Mouse (Mus musculus): Measurements from ENCODE around the gene Smg8.
A peak's percentile ranks its signal among the peaks of the same experiment; 100 is the strongest.
"Not testable (repeated sequence)": the region's sequence is repeated elsewhere in the genome, so short reads cannot be mapped to it uniquely, and the experiment has no call there.

Gene Smg8

DNA sequence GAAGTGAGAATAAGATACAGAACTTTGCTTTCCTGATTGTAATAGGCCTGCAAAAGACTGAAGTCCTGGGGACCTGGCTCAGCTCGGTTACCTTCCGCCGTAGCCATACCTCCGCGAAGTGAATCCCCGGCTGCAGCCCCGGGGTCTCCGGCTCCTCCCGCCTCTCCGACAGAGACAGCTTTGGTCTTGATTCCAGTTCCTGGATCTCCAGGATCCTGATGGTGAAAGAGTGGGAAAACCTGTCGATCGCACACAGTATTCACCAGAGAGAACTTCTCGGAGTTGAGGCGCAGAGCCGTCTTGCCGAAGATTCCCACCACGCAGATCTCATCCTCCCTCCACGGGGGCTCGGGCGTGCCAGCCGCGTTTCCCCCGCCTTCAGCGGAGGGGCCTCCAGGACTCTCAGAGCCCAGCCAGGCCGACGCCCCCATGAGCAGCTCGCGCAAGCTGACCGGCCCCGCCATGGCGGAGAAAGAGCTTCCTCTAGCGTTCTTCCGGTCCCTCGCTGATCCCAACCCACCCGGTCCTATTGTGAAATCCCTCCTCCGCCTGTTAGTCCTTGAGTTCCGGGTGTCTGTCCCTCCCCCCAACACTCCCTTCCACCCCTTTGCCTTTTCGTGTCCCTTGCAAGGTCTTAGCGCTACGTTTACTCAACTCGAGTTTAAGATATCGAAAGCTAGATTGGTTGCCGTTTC lies at the start of gene Smg8:
Gene Smg8, minus strand, starts transcription at position 485 of the 695 bp plus-strand sequence.
- peak; percentile 83 for DNase-seq (ENCODE audit: low spot score)

DNA sequence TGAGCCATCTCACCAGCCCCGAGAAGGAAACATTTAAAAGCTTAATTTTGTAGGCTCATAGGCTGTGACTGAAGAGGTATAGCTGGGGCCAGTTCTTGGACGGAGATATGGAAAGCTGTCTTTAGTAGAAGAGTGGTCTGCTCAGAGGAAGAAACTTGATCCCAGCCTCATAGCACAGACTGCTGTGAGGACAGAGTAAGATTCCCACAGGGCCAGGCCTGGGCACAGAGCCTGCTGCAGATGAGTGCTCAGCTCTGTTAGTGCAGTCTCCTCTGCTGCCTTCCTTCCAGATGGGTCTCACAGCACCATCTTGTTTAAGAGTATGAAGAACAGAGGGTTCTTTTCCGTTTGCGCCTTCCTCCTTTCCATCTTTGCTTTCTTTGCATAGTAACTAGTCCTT lies 49.7 kb upstream of the Smg8 start:
- no peak for DNase-seq (ENCODE audit: low spot score)

DNA sequence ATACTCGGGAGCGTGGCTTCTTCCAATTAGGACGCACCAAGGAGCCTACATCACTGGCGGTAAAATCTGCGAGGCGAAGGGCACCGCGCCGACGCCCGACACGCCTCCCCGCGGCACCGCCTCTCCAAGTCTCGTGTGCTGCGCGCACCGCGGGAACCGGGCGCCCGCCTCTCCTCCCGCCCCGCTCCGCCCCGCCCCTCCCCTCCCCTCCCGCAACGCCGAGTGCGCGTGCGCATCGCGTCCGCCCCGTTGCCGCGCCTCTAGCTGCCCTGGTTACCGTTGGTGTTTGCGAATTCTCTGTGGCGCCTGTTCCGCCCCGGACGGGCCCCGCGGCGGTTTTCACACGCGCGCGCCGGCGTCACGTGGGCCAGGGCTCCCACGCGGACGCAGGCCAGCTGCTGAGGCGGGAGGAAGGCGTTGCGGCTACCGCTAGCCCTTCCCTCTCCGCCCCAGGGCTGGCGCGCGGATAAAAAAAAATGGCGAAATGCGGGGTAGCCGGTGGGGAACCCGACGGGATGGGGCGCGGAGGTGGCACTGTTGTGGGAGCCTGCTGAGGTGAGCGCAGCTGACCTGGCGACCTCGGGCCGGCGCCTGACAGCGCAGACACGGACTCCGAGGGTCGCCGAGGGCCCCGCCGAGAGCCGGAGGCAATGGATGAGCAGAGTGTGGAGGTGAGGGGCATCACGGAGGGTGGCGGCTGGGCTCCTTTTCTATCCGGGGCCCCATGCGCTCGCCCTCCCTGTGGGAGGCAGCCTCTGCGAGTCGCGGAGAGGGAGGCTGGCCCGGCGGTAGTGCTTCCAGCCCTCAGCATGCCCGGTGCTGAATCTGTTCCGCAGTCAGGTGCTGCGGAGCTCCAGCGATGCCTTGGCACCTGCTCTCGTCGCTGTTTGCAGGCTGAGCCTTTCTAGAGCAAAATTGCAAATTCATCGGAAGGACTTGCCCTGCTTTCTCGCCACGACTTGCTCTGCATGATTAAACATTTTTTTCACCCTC lies 40.5 kb upstream of the Smg8 start, which contains the start of gene Trim37:
Gene Trim37, plus strand, starts transcription at position 254 of the 993 bp plus-strand sequence.
- peak; percentile 84 for DNase-seq (ENCODE audit: low spot score)

DNA sequence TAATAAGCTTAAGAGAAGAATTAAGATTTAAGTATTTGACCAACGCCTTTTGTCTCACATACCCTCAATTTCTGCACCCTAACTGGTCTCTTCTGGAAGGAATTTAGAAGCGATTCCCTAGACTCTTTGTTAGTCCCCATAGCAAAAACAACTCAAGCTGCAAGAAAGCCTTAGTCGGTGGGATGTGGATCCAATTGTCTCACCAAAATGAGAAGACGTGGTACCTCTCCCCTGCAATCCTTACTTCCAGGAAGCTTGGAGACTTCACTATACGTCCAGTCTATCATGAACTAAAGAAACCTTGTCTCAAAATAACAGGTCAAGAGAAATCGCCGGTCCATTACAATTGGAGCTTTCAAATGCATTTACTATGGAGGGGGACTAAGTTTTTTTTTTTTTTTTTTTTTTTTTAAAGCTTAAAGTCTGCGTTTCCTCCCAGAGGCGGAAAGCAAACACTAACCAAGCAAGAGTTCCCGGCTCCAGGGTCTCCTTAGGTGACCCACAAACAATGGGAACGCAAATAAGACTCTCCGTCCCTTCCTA lies 39.8 kb upstream of the Smg8 start:
- DNase-seq (ENCODE audit: low spot score): no peak

DNA sequence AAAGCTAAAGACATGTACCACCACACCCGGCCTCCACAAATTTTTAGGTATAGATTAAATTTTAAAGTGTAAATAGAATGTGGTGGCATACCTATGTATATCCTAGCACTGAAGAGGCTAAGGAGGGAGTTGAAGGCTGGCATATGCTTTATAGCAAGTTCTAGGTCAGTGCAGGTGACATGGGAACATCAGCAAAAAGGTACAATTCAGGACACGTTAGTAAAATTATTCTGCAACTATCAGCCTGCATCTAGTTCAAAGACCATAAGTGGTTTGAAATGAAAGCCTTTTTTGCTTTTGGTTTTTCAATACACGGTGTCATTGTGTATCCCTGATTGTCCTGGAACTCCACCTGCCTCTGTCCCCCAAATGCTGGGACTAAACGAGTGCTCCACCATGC lies 39.0 kb upstream of the Smg8 start:
- DNase-seq (ENCODE audit: low spot score): no peak

DNA sequence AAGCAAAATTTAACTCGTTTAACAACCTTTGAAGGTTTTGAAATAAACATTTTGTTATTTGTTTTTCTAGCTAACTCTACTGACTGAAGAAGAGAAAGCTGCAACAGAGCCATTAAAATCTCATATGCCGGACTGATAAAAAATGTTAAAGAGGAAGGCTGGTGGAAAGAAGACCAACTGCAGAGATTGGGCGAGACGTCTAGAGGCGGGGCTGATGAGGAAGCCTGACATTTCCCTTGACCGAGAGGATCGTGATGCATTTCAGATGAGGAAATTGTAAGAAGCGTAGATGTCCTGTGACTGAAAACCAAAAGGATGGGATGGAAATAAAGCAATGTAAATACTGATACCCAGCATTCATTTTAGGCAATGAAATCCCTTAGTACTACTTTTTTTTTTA lies 35.3 kb upstream of the Smg8 start:
- DNase-seq (ENCODE audit: low spot score): no peak

DNA sequence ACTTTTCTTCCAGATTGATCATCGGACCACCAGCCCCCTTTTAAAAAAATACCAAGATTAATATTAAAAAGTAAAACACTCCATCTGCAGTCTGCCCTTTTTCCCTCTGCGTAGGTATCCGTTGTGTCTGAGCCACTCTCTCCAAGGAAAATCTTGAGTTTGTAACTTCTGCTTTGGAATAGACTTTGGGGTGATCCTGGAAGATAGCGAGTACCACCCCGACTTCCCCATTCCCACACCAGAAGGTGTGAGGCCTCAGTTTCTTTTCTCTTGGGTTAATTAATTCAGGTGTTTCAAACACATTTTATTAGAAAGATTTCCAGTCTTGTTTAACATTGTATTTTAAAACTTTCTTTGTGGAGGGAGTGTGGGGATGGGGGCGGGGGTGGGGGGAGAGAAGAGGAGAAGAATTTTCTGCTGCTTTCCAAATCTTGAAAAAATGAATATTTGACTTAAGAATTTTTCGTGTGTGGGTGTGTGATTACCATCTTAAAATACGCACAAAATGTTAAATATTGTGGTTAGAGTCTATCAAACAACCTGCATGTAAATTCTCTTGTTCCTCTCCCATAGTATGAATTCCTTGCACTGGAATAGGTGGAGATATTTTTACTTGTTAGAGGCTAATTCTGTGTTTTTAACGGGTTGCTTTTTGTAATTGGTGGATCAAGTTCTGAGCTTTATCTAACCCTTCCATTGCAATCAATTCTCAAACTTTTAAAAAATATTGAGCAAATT lies 23.8 kb upstream of the Smg8 start:
- no peak for DNase-seq (ENCODE audit: low spot score)

DNA sequence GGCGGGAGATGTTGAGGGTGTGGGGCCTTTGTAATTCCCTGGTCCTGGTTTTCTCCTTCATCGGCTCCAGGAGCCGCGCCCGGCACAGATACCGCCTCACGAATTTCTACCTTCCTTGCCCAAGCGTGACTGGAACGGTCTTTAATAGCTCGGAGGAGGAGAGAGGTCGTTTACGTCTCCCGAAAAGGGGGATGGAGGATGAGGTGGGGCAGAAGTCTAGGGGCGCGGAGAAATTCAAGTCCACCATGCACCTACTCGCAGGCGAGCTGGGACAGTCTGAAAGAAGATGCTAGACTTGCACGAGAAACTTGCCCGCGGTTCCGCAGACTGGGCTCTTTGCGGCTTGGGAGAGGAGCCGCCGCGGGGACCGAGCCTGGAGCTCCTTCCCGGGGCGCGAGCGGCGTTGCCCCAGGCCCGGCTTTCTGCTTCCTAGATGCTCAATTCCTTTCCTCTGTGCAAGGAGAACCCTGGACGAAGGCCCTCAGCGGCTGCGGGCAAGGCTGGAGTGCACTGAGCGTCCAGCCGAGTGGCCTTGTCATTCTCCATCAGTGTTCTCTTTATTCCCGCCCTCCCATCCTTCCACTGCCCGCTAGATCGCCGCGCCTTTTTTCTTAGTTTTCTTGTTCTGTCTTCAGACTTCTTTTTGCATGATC lies 23.1 kb upstream of the Smg8 start:
- peak; percentile 8 for DNase-seq (ENCODE audit: low spot score)

DNA sequence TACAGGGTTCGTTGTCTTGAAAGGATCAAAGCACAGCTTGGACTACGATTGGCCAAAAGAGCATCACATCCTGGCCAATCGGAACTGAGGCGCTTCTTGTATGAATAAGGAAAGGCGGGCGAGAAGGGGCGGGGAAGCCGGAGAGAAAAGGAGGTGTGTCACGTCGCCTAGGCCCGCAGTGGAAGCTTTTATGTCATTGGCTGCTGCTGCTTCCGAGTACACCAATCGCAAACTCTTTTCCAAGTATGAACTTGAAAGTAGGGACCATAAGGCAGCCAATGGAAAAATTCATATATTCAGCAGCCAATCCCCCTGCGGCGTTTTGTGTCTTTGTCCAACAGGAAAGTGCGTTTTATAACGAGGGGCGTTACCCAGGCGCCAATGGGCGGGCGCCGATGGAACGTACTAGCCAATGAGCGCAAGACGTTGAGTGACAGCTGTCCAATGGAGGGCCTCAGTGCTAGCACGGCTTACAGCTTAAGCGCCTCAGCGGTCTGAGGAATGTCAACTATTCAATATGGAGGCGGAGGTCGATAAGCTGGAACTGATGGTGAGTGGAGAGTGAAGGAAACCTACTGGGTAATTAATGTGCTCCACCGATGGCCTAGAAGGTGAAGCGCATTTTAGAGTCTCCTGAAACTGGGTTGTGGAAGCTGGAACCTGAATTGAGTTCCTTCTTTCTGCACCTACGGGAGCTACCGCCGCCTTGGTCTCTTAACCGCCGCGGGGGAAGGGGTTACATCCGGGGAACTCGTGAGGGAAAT lies 22.4 kb upstream of the Smg8 start, which contains the start of gene Ska2:
Gene Ska2, plus strand, starts transcription at position 480 of the 764 bp plus-strand sequence.
- DNase-seq (ENCODE audit: low spot score): peak; percentile 97

DNA sequence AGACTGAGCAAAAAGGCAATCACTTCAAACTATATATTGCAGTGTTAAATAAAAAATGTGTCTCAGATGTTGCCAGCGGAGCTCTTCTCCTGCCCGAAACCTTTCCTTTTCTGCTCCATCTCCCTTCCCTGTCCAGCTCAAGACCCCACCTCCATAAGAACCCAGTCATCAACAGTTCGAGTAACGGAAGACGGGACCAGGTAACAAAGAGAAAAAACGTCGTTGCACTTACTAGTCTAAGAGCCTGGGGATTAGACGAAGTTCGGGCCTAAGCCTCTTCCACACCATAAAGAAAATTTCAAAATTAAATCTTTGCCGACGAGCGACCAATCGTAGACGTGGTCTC lies 21.8 kb upstream of the Smg8 start, which contains the start of gene Prr11:
Gene Prr11, minus strand, starts transcription at position 300 of the 346 bp plus-strand sequence.
- DNase-seq (ENCODE audit: low spot score): no peak

DNA sequence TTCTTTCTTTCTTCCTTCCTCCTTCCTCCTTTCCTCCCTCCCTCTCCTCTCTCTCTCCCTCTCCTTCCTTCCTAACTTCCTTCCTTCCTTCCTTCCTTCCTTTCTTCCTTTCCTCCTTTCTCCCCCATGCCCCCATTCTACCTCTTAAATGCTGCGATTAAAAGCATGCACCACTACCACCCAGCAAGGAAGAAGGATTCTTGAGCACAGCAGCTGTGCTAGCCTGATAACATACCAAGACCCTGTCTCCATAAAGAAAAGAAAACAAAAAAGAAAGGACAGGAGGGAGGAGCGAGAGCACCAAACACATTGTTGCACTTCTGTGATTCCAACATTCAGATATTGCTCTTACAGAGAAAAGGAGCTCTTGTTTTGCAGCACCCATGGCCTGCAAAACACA lies 568 bp upstream of the Smg8 start:
- DNase-seq (ENCODE audit: low spot score): no peak

DNA sequence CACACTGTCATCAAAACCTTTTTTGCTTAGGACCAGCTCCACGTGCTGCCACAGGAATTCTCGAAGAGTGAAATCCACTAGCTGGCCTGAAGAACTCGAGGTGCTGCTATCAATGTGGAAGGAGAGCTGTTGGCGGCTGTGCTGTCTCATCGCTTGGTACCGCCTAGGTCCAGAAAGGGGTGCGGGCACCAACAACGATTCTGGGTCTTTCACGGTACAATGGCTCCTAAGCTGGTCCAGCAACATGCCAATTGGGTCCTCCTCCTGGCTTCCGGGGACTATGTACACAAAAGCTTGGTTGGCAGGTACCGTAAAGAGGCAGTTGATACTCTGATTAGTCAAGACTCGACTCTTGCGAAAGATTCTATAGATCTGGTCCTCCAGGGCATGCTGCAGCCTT lies 1.1 kb downstream of the Smg8 start:
- DNase-seq (ENCODE audit: low spot score): no peak

DNA sequence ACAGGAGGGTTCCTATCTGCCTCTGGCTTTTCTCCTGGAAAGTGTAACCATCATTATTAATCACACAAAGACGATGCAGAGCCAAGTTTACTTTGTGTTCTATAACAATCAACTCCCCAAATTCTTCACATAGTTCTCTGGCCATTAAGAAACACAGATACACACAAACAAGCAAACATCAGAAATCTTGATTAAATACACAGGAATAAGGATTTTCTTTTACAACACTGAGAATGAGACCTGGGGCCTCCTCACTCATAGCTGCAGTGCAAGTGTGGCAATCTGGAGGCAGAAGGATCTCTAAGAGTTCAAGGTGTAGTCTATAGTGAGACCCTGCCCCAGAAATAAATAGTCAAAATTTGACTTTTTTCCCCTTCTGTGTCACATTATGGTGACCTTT lies 2.9 kb downstream of the Smg8 start:
- DNase-seq (ENCODE audit: low spot score): no peak

DNA sequence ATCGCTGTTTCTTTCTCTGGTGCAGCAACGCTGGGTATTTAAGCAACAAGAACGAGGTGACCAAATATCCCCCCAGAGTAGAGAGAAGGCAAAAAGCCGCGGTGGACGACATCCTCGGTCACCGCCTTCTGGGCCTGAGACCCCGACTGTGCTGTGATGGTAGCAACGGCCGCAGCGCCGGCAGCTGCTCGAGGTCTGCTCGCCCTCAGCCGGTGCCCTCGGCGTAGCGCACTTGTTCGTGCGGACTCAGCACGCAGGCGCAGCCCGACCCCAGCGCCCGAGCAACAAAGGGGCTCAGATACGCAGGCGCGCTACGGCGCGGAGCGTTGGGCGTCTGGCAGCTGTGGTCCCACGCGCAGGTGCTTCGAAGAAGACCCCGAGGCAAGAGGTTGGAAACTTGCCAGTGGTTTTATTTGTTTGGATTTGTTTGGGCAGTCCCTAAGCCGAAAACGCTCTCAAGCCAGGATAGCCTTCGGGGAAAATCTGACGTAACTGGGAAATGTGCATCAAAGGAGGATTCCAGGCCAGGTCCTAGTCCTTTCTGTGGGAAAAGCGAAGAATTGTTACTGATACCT lies 12.6 kb downstream of the Smg8 start, which contains the start of gene Gdpd1:
Gene Gdpd1, minus strand, starts transcription at position 197 of the 575 bp plus-strand sequence.
- DNase-seq (ENCODE audit: low spot score): peak; percentile 85

DNA sequence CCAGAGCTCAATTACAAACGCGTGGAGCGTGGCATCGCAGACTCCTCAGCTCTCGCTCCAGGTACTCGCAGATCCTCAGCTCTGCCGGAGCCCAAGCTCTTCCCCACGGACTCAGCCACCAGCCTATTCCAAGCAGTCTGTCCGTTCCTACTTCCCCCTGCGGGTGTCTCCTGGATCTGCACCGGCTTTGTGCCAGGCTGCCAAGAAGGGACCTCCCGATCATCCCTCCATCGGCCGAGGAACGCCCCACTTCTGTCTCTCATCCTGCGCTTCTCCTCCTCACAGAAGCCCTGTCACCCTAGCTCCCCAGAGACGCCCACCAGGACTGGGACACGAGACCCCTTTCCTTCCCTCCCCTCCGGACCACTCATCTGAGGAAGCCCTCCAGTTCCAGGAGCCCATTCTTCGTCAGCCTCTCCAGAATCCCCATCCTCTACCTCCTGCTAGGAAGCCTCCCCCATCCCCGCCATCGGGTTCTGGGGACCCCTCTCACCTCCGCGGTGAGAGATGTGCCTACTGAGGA lies 13.2 kb downstream of the Smg8 start:
- DNase-seq (ENCODE audit: low spot score): peak; percentile 73

DNA sequence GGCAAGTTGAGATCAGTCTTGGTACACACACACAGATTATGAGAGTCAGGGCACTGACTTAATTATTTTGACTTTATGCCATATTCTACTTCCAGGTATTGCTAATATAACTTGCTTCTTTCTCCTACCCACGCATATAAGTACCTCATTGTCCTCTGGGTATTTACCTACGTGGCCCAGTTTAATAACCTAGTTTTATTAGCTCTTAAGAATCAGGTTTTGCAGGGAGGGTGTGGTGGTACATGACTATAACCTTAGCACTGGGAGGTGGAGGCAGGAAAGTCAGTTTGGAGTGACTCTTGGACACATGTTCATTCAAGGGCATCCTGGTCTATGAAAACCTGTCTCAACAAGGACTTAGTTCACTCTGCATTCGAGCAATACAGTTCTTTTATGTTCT lies 24.5 kb downstream of the Smg8 start:
- no peak for DNase-seq (ENCODE audit: low spot score)

DNA sequence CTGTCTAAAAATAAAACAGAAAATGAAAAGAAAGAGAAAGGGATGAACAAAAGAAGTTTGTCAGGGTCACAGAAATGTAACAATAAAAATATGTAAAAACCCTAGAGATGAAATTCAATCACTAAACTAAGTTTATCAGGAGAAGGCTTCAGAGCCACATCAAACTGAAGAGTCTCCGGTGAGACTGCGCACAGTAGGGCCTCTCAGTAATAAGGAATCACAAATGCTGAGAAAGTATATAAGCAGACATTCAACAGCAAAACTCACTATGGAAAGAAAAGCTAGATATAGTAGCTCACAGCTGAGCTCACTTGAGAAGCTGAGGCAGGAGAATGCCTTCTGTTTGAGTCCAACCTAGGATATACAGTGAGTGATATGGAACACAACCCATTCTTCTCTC lies 26.2 kb downstream of the Smg8 start:
- no peak for DNase-seq (ENCODE audit: low spot score)

DNA sequence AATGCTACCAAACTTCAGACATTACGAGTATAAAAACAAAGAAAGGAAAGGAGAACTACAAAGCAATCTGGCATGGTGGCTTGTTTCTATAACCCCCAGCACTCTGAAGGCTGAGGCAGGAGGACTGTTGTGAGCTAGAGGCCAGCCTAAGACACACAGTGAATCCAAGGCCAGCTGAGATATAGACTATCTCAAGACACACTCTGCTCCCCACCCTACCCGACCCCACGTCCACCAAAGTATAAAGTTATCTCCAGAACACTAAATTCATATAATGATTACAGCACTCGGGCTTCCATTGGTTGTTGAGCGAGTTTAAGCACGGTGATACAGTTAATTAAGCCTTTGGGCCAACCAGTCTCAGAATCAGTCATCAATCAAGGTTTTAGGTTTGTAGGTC lies 30.3 kb downstream of the Smg8 start:
- no peak for DNase-seq (ENCODE audit: low spot score)

DNA sequence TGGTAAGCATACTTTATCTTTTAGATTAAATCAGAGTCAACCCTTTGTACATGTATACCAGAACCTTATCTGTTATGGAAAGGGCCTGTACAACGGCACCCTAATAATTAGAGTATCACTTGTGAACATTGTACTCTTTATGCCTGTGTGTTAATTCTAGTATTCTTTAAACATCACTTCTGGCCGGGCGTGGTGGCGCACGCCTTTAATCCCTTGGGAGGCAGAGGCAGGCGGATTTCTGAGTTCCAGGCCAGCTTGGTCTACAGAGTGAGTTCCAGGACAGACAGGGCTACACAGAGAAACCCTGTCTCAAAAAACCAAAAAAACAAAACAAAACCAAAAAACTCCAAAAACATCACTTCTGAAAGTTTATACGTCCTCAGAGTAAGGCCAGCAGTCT lies 37.7 kb downstream of the Smg8 start:
- DNase-seq (ENCODE audit: low spot score): not testable (repeated sequence)

DNA sequence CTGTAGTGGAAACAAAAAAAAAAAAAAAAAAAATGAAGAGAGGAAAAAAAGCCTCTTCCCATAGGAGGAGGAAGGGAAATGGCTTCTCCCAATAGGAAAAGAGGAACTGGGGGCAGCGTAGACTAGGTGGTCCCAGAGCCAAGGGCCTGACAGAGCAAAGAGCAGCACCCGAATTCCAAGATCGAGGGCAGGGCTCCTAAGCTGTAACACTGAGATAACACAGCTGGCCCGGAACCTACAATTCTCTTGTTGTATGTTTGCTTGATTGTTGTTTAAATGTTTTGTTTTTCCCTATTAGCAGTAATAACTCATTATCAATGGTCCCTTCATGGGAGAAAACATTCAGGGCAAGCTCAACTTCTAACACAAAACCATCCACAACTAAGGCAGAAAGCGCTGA lies 39.6 kb downstream of the Smg8 start:
- no peak for DNase-seq (ENCODE audit: low spot score)

All from urinary bladder, postnatal 14 days (tissue).